Mouse (Mus musculus): ENCODE measurements around the gene Myo16. TPM values are rescaled to one million over a fixed set of nuclear protein-coding genes. Genes with fewer than 3 reads are reported as not detected.

The Myo16 gene
- polyA plus RNA-seq, 1 experiment from 2014 or later: 0.63 TPM

DNA sequence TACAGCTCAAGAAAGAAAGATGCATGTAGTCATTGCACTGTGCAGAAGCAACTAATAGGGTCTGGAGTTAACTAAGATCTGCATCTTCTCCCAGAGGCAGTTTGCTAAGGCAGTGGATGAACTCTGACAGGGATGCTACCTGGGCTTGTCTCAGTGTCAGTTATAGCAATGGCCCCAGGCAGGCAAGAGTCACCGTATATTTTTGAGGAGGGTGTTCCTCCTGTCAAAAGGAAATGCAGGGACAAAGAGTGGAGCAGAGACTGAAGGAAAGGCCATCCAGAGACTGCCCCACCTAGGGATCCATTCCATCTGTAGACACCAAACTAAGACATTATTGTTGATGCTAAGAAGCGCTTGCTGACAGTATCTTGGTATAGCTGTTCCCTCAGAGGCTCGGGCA lies 7.4 kb downstream of the Myo16 start:
- Histone ChIP-seq H3K27ac (replicated peaks) (no peak overlapping the region), H3K9me3 (replicated peaks) (no peaks in the 10 kb centered on the region), H3K4me1 (no peaks in the 10 kb centered on the region), H3K9ac (no peak overlapping the region), H3K36me3 (no peaks in the 10 kb centered on the region), H3K27me3 (no peaks in the 10 kb centered on the region), H3K4me3 (replicated peaks) (no peak overlapping the region), H3K4me2 (replicated peaks) (no peak overlapping the region)
- no peak for ATAC-seq (ENCODE audit: insufficient number of reproducible peaks, low FRiP score, low TSS enrichment, low read depth)
- WGBS: 87% methylated on average over 3 of the region's 3 CpGs

DNA sequence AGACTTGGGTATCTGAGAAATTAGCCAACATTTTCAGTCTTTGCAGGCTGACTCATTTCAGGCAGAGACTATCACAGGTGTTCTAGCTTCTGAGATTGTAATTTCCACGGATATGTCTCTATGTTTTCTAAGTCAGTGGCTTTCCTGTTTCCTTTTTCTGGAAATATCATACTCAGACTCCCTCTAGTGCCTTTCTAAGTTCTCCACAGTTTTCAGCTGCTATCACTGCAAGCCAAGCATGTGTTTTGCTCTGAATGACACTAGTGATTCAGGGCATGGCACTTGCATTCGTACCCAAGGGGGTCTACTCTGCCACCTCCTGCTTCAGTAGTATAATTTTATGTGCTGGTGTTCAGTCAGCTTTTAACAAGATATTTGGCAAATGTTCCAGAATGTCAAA lies 11.2 kb downstream of the Myo16 start:
- Histone ChIP-seq H3K9me3 (replicated peaks) (no peaks in the 10 kb centered on the region), H3K9ac (no peak overlapping the region), H3K4me2 (replicated peaks) (no peak overlapping the region), H3K36me3 (no peaks in the 10 kb centered on the region), H3K4me3 (replicated peaks) (no peak overlapping the region), H3K4me1 (no peaks in the 10 kb centered on the region), H3K27me3 (no peaks in the 10 kb centered on the region), H3K27ac (replicated peaks) (no peak overlapping the region)
- no peak for ATAC-seq (ENCODE audit: insufficient number of reproducible peaks, low FRiP score, low TSS enrichment, low read depth)
- WGBS: 61% methylated on average over 2 of the region's 2 CpGs

DNA sequence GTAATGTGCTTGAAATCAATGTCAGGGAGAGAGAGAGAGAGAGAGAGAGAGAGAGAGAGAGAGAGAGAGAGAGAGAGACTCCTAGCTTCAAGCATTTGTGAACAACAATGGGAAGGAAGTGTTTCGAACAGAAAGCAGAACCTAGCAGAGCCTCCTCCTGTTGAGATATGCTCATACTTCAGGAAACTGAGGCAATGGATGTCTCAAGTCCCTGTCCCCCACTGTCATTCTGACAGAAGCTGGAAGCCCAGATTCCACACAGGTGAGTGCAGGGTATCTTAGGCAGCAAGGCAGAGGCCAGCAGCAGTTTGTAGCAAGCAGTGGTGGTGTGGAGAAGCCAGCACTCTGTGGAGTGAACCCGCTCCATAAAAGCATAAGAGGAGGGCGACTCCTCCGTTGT lies 14.6 kb downstream of the Myo16 start:
- no peak for ATAC-seq (ENCODE audit: insufficient number of reproducible peaks, low FRiP score, low TSS enrichment, low read depth)
- H3K9me3 ChIP-seq (replicated peaks): no peaks in the 10 kb centered on the region
- WGBS: 74% methylated on average over 4 of the region's 4 CpGs
- H3K27ac ChIP-seq (replicated peaks): no peak overlapping the region
- H3K4me1 ChIP-seq: no peaks in the 10 kb centered on the region
- H3K9ac ChIP-seq: no peak overlapping the region
- no peaks in the 10 kb centered on the region for H3K27me3 ChIP-seq
- H3K4me2 ChIP-seq (replicated peaks): no peak overlapping the region
- no peak overlapping the region for H3K4me3 ChIP-seq (replicated peaks)
- H3K36me3 ChIP-seq: no peaks in the 10 kb centered on the region

DNA sequence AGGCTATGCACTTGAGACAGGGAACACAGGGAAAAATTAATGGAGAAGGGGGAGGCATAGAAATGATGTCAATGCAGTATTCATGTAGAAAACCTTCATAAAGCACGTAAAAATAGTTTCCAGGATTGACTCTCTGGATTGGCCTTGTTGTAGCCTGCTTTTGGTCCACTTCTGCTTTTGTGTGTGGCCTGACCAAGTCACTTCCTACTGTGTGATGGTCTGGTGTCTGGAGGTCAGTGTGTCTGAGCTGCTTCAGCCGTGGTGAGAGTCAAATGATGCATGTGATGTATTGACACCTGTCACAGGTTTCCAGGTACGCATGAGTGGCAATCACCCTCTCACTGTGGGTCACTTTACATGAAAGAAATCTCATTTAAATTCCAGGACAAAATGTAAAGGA lies 16.2 kb downstream of the Myo16 start:
- Histone ChIP-seq H3K36me3 (no peaks in the 10 kb centered on the region), H3K27me3 (no peaks in the 10 kb centered on the region), H3K27ac (replicated peaks) (no peak overlapping the region), H3K9me3 (replicated peaks) (no peaks in the 10 kb centered on the region), H3K4me2 (replicated peaks) (no peak overlapping the region), H3K4me1 (no peaks in the 10 kb centered on the region), H3K4me3 (replicated peaks) (no peak overlapping the region), H3K9ac (no peak overlapping the region)
- no peak for ATAC-seq (ENCODE audit: insufficient number of reproducible peaks, low FRiP score, low TSS enrichment, low read depth)
- WGBS: 69% methylated on average over 3 of the region's 3 CpGs

DNA sequence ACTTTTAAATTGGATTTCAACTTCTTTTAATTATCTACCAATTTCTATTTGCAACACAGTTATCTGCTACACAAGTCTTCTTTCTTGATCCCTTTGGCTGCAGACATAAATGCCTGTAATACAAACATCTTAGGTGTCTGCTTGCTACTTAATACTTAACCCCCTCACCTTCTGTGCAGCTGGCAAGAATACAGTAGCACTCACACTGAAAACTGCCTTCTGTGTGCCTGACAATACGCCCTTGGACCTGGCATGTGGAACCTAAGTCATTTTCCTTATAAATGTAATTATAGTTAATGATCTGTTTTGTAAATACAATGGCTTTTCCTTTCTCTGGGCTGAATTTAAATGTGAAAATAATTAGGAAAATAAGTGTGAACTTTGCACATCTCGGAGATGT lies 17.6 kb downstream of the Myo16 start:
- no peak overlapping the region for H3K4me3 ChIP-seq (replicated peaks)
- no peaks in the 10 kb centered on the region for H3K4me1 ChIP-seq
- H3K4me2 ChIP-seq (replicated peaks): no peak overlapping the region
- no peaks in the 10 kb centered on the region for H3K9me3 ChIP-seq (replicated peaks)
- no peak overlapping the region for H3K9ac ChIP-seq
- 65% methylated on average over 2 of the region's 2 CpGs for WGBS
- H3K36me3 ChIP-seq: no peaks in the 10 kb centered on the region
- H3K27me3 ChIP-seq: no peaks in the 10 kb centered on the region
- H3K27ac ChIP-seq (replicated peaks): no peak overlapping the region
- no peak for ATAC-seq (ENCODE audit: insufficient number of reproducible peaks, low FRiP score, low TSS enrichment, low read depth)

DNA sequence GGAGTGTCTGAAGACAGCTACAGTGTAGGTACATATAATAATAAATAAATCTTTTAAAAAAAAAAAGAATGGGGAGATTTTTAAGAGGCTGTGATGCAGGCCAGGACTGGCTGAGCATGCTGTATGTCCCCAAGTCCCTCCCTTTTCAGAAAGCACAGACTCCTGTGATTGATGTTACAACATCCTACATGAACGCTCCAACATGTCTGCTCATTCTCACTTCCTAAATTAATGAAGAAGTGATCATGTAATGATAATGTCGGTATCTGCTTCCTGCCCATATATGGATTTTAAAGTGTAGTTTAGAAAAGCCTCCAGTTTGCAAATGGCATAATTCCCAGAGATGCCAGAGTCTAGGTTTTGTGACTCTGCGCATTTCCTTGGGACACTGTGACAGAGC lies 18.6 kb downstream of the Myo16 start:
- no peak for ATAC-seq (ENCODE audit: insufficient number of reproducible peaks, low FRiP score, low TSS enrichment, low read depth)
- Histone ChIP-seq H3K27me3 (no peaks in the 10 kb centered on the region), H3K9ac (no peak overlapping the region), H3K27ac (replicated peaks) (no peak overlapping the region), H3K4me1 (no peaks in the 10 kb centered on the region), H3K4me3 (replicated peaks) (no peak overlapping the region), H3K4me2 (replicated peaks) (no peak overlapping the region), H3K9me3 (replicated peaks) (no peaks in the 10 kb centered on the region), H3K36me3 (no peaks in the 10 kb centered on the region)
- WGBS: 90% methylated on average over 3 of the region's 3 CpGs

DNA sequence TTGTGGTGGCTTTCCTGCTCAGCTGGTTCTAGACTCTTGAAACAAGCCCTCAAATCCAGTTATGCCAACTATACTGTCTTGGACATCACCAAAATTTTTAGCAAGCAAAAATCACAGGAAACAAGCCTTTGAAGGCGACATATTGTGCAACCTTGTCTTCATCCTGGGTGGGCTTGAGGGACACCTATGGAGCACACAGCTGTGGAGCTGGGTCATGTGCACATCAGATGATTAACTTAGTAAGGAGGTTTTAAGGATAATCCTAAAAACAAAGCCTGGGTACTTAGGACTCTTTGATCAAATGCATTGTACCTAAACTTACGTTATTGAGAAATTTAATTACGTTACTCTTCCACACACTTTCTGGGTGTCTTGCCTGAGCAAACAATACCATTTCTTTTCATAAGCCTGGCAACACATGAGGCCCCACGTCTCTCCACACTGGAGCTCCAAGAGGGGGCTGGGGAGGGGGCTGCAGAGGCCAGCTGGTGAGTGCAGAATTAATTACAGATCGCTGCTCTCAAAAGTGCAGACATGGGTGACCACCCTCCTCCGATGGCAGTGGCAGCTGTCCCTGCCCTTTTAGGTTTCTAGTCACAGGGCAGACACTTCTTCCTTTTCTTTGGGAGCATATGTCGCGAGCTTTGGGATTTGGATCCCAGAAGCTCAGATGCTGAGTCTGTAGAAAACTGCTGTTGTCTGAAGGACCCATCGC lies 19.5 kb downstream of the Myo16 start:
- H3K4me3 ChIP-seq (replicated peaks): no peak overlapping the region
- no peaks in the 10 kb centered on the region for H3K36me3 ChIP-seq
- no peak for ATAC-seq (ENCODE audit: insufficient number of reproducible peaks, low FRiP score, low TSS enrichment, low read depth)
- WGBS: 60% methylated on average over 9 of the region's 9 CpGs
- H3K4me1 ChIP-seq: no peaks in the 10 kb centered on the region
- H3K27me3 ChIP-seq: no peaks in the 10 kb centered on the region
- no peak overlapping the region for H3K27ac ChIP-seq (replicated peaks)
- H3K4me2 ChIP-seq (replicated peaks): no peak overlapping the region
- H3K9me3 ChIP-seq (replicated peaks): no peaks in the 10 kb centered on the region
- no peak overlapping the region for H3K9ac ChIP-seq

DNA sequence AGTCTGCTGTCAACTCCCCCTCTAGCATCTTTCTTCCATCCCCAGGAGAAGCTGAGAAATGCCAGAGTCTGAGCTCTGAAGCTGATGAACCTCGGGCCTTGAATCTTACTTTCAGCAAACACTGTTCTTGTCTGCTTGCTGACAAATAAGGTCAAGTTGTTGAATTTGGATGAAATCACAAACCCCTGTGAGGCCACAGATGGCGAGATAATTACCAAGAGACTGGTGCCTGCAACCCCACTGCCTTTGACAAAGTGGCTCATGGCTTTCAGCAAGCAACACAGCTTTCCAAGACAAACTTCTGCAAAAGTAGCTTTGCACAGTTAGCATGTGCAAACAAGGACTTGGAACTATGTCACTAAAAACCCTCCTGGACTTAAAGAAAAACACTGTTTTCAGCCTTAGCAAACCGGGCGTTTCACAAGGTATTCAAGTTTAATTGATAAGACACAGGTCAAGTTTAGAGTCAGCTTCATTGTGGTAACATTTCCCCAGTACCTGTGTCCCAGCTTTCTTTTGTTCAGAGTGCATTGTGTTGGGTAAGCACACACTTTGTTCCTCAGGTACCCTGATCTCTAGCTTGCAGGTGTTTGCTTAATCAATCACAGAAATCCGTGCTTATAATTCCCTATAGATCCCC lies 20.6 kb downstream of the Myo16 start:
- no peak for ATAC-seq (ENCODE audit: insufficient number of reproducible peaks, low FRiP score, low TSS enrichment, low read depth)
- Histone ChIP-seq H3K27me3 (no peaks in the 10 kb centered on the region), H3K4me2 (replicated peaks) (no peak overlapping the region), H3K4me3 (replicated peaks) (no peak overlapping the region), H3K9ac (no peak overlapping the region), H3K27ac (replicated peaks) (no peak overlapping the region), H3K4me1 (no peaks in the 10 kb centered on the region), H3K36me3 (no peaks in the 10 kb centered on the region), H3K9me3 (replicated peaks) (no peaks in the 10 kb centered on the region)
- WGBS: 57% methylated on average over 5 of the region's 5 CpGs

DNA sequence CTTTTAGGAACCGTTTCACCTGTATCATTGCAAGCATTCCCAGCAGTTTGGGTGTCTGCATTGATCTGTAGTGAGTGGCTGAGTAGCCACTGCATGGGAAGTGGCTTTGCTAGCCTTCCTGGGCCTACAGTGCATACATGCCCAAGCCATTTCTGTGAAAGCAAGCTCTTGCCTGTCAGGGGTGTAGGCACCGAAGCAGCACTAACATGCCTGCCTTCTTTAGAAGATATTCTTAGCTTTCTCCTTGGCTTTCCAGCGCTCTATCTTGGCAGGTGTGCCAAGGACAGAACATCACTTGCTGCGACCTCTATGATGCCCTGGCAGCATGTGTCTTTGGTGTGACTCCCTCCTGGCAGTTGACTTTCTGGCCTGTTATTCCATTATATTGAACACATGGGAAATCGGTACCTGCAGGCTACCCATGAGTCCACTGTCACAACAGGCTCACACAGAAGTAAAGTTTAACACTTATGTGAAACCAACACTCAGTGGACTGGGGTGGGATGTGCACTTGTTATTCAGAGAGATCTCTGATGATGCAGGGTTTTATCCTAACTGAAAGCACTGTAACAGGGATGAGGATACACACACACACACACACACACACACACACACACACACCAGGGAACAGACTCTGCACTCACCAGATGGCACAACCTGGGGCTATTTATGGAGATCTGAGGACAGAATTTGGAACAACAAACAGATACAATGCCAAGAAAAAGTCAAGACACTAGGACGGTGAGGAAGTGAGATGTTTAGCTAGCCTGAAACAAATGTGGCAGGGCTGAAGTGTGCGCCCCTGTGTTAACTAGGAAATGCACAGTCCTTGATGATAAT lies 21.4 kb downstream of the Myo16 start:
- Histone ChIP-seq H3K27ac (replicated peaks) (no peak overlapping the region), H3K9ac (no peak overlapping the region), H3K4me3 (replicated peaks) (no peak overlapping the region), H3K4me2 (replicated peaks) (no peak overlapping the region), H3K36me3 (no peaks in the 10 kb centered on the region), H3K9me3 (replicated peaks) (no peaks in the 10 kb centered on the region), H3K4me1 (no peaks in the 10 kb centered on the region), H3K27me3 (no peaks in the 10 kb centered on the region)
- 78% methylated on average over 7 of the region's 7 CpGs for WGBS
- ATAC-seq (ENCODE audit: insufficient number of reproducible peaks, low FRiP score, low TSS enrichment, low read depth): no peak

DNA sequence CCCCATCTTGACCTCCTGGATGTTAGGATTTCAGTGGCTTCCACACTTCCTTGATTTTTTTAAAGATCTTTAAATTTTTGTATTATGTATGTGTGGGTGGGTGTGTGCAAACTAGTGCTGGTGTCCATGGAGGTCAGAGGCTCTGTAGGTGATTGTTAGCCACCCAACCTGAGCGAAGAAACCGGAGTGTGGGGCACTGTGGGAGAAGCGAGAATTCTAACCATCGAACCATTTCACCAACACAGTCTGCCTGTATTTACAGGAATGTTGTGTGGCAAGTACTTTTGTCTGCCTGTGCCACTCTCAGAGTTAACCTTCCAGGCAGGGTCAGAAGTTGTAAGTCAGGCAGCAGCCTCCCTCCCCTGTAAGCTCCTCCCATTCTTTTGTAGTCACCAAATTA lies 22.3 kb downstream of the Myo16 start:
- H3K4me3 ChIP-seq (replicated peaks): no peak overlapping the region
- no peaks in the 10 kb centered on the region for H3K9me3 ChIP-seq (replicated peaks)
- WGBS: 73% methylated on average over 4 of the region's 4 CpGs
- no peak overlapping the region for H3K4me2 ChIP-seq (replicated peaks)
- no peaks in the 10 kb centered on the region for H3K27me3 ChIP-seq
- H3K27ac ChIP-seq (replicated peaks): no peak overlapping the region
- ATAC-seq (ENCODE audit: insufficient number of reproducible peaks, low FRiP score, low TSS enrichment, low read depth): no peak
- H3K4me1 ChIP-seq: no peaks in the 10 kb centered on the region
- no peaks in the 10 kb centered on the region for H3K36me3 ChIP-seq
- no peak overlapping the region for H3K9ac ChIP-seq

DNA sequence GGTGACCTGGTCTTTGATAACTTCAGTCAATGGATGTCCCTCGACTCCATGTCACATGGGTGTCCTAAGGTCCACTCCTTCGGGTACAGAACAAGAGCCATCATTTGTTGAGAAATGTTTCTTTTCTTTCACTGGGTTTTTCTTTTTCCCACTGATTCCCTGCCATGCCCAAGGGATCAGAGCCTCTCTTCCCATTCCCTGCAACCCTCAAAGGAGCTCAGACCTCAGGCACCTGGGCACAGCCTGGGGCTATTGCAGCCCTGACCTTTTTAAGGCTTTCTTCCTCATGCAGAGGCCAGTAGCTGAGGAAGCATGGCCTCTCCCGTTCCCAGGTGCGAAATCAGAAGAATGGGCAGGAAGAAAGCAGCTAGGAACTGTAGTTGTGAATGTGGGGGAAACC lies 23.4 kb downstream of the Myo16 start:
- WGBS: 58% methylated on average over 4 of the region's 4 CpGs
- Histone ChIP-seq H3K4me1 (no peaks in the 10 kb centered on the region), H3K4me2 (replicated peaks) (no peak overlapping the region), H3K9ac (no peak overlapping the region), H3K4me3 (replicated peaks) (no peak overlapping the region), H3K9me3 (replicated peaks) (no peaks in the 10 kb centered on the region), H3K27me3 (no peaks in the 10 kb centered on the region), H3K36me3 (no peaks in the 10 kb centered on the region), H3K27ac (replicated peaks) (no peak overlapping the region)
- ATAC-seq (ENCODE audit: insufficient number of reproducible peaks, low FRiP score, low TSS enrichment, low read depth): no peak
